Comparison of ENCODE assay signal across 28 mouse cellular contexts in the genomic region with DNA sequence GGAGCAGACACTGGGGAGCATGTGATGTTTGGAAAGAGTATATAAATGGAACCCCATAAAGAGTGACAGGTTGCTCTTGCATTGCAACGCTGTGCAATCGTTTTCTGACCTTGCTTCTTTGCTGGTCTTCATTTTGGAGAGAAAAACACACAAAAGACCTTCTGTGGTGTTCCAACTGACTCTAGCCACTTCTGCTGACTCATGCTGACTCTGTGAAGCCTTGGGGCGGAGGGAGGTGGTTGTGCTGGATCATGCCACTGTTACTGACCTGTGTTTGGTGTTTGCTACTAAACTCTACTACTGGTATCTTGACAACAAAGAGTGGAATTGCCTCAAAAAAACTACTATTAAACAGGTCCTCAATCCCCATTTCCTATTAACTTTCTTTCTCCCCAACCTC.
DNase-seq lines count a peak whose midpoint lies in the region; ATAC-seq and TF ChIP-seq lines count a peak whose summit lies in the region.
"Had no signal": no experiment of that assay in that cellular context is flagged by ENCODE, and none has a peak within 500 bp of the region (broad histone marks: within the 10 kb centered on the region; RNA-seq: fewer than 3 reads in every experiment).

No protein-coding gene starts in this region.

- 92% methylated on average over 3 of the region's 3 CpGs for WGBS in midbrain, embryonic 10.5 days

- DNase-seq in adrenal gland, adult 2 months: peak; percentile 55
- DNase-seq in adrenal gland, postnatal 4 days (ENCODE audit: low spot score in 2 of 2): no peak
- DNase-seq in 3T3-L1 (ENCODE audit: low read depth, low spot score) (peak; percentile 46), G1E (ENCODE audit: low spot score) (peak; percentile 39)
- DNase-seq in adrenal gland, postnatal 25 days: peak; percentile 16
- no peak for DNase-seq in cerebellum, adult 9-11 months
- no peak for DNase-seq in yolk sac, embryonic 10.5 days (ENCODE audit: low spot score)
- no peak for DNase-seq in midbrain, embryonic 10.5 days (ENCODE audit: low spot score)
- DNase-seq: cerebellum, adult 11-12 months; cerebellum, postnatal 14 days; gastrocnemius, postnatal 10 days; heart, postnatal 14 days; kidney, adult 11 months; kidney, postnatal 14 days; layer of hippocampus, adult 9-11 months; lung, embryonic 14.5 days; right cerebral cortex, postnatal 4 days; thymus, adult 2 months; thymus, postnatal 4 days had no signal

- peaks cover 20% of the 10 kb centered on the region for H3K4me1 ChIP-seq in G1E (ENCODE audit: insufficient read depth, low read depth, low read length)
- no peaks in the 10 kb centered on the region for H3K4me1 ChIP-seq in midbrain, embryonic 10.5 days
- H3K4me1 ChIP-seq: forebrain, embryonic 12.5 days; hindbrain, embryonic 10.5 days; hindbrain, embryonic 15.5 days; limb, embryonic 13.5 days; neural tube, embryonic 12.5 days had no signal

- no peaks in the 10 kb centered on the region for H3K27me3 ChIP-seq in G1E (ENCODE audit: insufficient read depth, low read length)
- H3K27me3 ChIP-seq in midbrain, embryonic 10.5 days (ENCODE audit: low read depth, poor library complexity, severe bottlenecking): no peaks in the 10 kb centered on the region
- H3K27me3 ChIP-seq: forebrain, embryonic 12.5 days; hindbrain, embryonic 15.5 days; limb, embryonic 13.5 days; neural tube, embryonic 12.5 days had no signal

- H3K9me3 ChIP-seq in G1E (replicated peaks): no peaks in the 10 kb centered on the region
- H3K9me3 ChIP-seq in midbrain, embryonic 10.5 days (replicated peaks): no peaks in the 10 kb centered on the region
- H3K9me3 ChIP-seq: forebrain, embryonic 12.5 days; hindbrain, embryonic 10.5 days; hindbrain, embryonic 15.5 days; limb, embryonic 13.5 days; neural tube, embryonic 12.5 days had no signal

- no peaks in the 10 kb centered on the region for H3K36me3 ChIP-seq in G1E (replicated peaks)
- H3K36me3 ChIP-seq in midbrain, embryonic 10.5 days: no peaks in the 10 kb centered on the region
- H3K36me3 ChIP-seq: forebrain, embryonic 12.5 days; hindbrain, embryonic 10.5 days; hindbrain, embryonic 15.5 days; limb, embryonic 13.5 days; neural tube, embryonic 12.5 days had no signal

- peak; percentile 99 for ATAC-seq in G1E (ENCODE audit: extremely low read depth, insufficient number of reproducible peaks, low FRiP score, poor library complexity, severe bottlenecking)
- ATAC-seq: inflammation-experienced regulatory T-cells, adult 6 months; midbrain, embryonic 16.5 days had no signal

- no peak overlapping the region; the same call in 1 of the 2 replicates for H3K4me3 ChIP-seq in G1E (ENCODE audit: low read depth, low read length)
- no peak overlapping the region for H3K4me3 ChIP-seq in midbrain, embryonic 10.5 days
- H3K4me3 ChIP-seq: erythroblast, embryonic 14.5 days; forebrain, embryonic 12.5 days; hindbrain, embryonic 10.5 days; hindbrain, embryonic 15.5 days; limb, embryonic 13.5 days; neural tube, embryonic 12.5 days had no signal

- no peak overlapping the region for H3K27ac ChIP-seq in midbrain, embryonic 10.5 days (replicated peaks)
- H3K27ac ChIP-seq: forebrain, embryonic 12.5 days; hindbrain, embryonic 10.5 days; hindbrain, embryonic 15.5 days; limb, embryonic 13.5 days; liver, embryonic 14.5 days; neural tube, embryonic 12.5 days had no signal

- TF ChIP-seq CTCF in G1E (IDR thresholded peaks at IDR 0.05; ENCODE audit: low read depth, low read length): no peak

Comparison
In these comparisons a context has a peak if more than half of its experiments do, and no peak if none do; other contexts are left out.
1. DNase-seq: peak in adrenal gland, adult 2 months (single experiment), 3T3-L1 (single experiment), G1E (single experiment) and adrenal gland, postnatal 25 days (single experiment); none in adrenal gland, postnatal 4 days (0 of 2), cerebellum, adult 9-11 months (single experiment), yolk sac, embryonic 10.5 days (single experiment) and midbrain, embryonic 10.5 days (single experiment).